Mouse (Mus musculus): Measurements from ENCODE around the gene Pcnx3.

- no peak for TF ChIP-seq CTCF (IDR thresholded peaks at IDR 0.05; ENCODE audit: borderline replicate concordance, control insufficient read depth, extremely low read depth, insufficient read depth, low read length, poor library complexity)
- TF ChIP-seq POLR2A (IDR thresholded peaks at IDR 0.05; ENCODE audit: control insufficient read depth, extremely low read depth, insufficient read depth, low read length, poor library complexity), result no peak
Measured at GRCm38 (mm10) chr19:5629907-5630306, 58.8 kb downstream of the Pcnx3 start.
